Comparison of ENCODE assay signal across 16 mouse cellular contexts in the genomic region with DNA sequence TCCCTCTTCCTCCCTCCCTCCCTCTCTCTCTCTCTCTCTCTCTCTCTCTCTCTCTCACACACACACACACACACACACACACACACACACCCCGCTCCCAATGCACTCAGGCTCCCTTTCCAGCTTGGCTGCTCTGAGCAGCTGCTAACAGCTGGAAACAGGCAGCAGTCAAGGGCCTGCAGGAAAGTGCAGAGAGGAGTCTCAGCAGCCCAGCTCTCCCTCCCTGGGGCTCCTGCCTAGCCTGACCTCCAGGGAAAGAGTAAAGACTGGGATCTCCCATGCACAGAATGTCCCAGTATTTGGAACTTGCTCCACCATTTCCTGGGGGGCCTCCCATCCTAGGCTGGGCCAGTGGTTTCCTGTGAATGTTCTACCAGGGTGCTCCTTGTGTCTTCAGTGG. TPM values are rescaled to one million over a fixed set of nuclear protein-coding genes. Genes with fewer than 3 reads are reported as not detected.
DNase-seq lines count a peak whose midpoint lies in the region; ATAC-seq and TF ChIP-seq lines count a peak whose summit lies in the region.
"Had no signal": no experiment of that assay in that cellular context is flagged by ENCODE, and none has a peak within 500 bp of the region (broad histone marks: within the 10 kb centered on the region; RNA-seq: fewer than 3 reads in every experiment).

No protein-coding gene starts in this region.

- no peak for TF ChIP-seq CTCF in liver, postnatal 0 days (IDR thresholded peaks at IDR 0.05; ENCODE audit: low read depth)

- ATAC-seq in heart, embryonic 12.5 days (ENCODE audit: insufficient number of reproducible peaks, low FRiP score), result no peak
- ATAC-seq in liver, postnatal 0 days, result no peak
- ATAC-seq in stomach, embryonic 15.5 days (ENCODE audit: insufficient read depth, low FRiP score, low read depth), result peak; percentile 63; the same call in 1 of the 2 replicates

- no peak overlapping the region for H3K27ac ChIP-seq in heart, embryonic 12.5 days (ENCODE audit: poor library complexity, severe bottlenecking)
- no peak overlapping the region for H3K27ac ChIP-seq in liver, postnatal 0 days (ENCODE audit: low read depth)
- H3K27ac ChIP-seq in stomach, embryonic 15.5 days, result peak overlapping the region; percentile 35
- H3K27ac ChIP-seq: heart, embryonic 15.5 days; hindbrain, embryonic 14.5 days; midbrain, embryonic 12.5 days had no signal

- no peak for TF ChIP-seq EP300 in liver, postnatal 0 days (IDR thresholded peaks at IDR 0.05; ENCODE audit: low read depth)

- H3K36me3 ChIP-seq in heart, embryonic 12.5 days, result no peaks in the 10 kb centered on the region; the same call in none of the 2 replicates
- H3K36me3 ChIP-seq in liver, postnatal 0 days (replicated peaks; ENCODE audit: insufficient read depth, low read length), result no peaks in the 10 kb centered on the region
- no peaks in the 10 kb centered on the region for H3K36me3 ChIP-seq in stomach, embryonic 15.5 days
- H3K36me3 ChIP-seq: heart, embryonic 15.5 days; midbrain, embryonic 12.5 days had no signal

- H3K9ac ChIP-seq in heart, embryonic 12.5 days, result no peak overlapping the region
- no peak overlapping the region for H3K9ac ChIP-seq in liver, postnatal 0 days (replicated peaks)
- H3K9ac ChIP-seq in stomach, embryonic 15.5 days, result no peak overlapping the region
- H3K9ac ChIP-seq: heart, embryonic 15.5 days; hindbrain, embryonic 14.5 days; midbrain, embryonic 12.5 days had no signal

- intact Hi-C loops in heart, postnatal 10 days (cut with DNase I), result loop anchor here (5.0 kb wide), 1 partner anchor 112 kb away; no protein-coding TSS in a partner anchor

- no peak overlapping the region for H3K4me2 ChIP-seq in heart, embryonic 12.5 days
- no peak overlapping the region for H3K4me2 ChIP-seq in liver, postnatal 0 days (ENCODE audit: low read depth, low read length)
- H3K4me2 ChIP-seq in stomach, embryonic 15.5 days, result no peak overlapping the region
- H3K4me2 ChIP-seq: heart, embryonic 15.5 days; hindbrain, embryonic 14.5 days; midbrain, embryonic 12.5 days had no signal

- H3K4me3 ChIP-seq in heart, embryonic 12.5 days, result no peak overlapping the region
- no peak overlapping the region for H3K4me3 ChIP-seq in liver, postnatal 0 days (ENCODE audit: low read depth, low read length)
- no peak overlapping the region for H3K4me3 ChIP-seq in stomach, embryonic 15.5 days (replicated peaks)
- H3K4me3 ChIP-seq: heart, embryonic 15.5 days; midbrain, embryonic 12.5 days had no signal

- DNase-seq in heart, adult 8-10 months (ENCODE audit: low spot score), result peak; percentile 49
- peak; percentile 11 for DNase-seq in liver, postnatal 0 days
- no peak for DNase-seq in liver
- DNase-seq in heart, postnatal 10 days, result peak; percentile 48 to 56
- DNase-seq in thymus, postnatal 36 days, result no peak
- DNase-seq in thymus, postnatal 10 days (ENCODE audit: low spot score in 2 of 2), result no peak
- DNase-seq: adrenal gland, adult 8-10 months; cerebellum, adult 11 months; cerebellum, postnatal 14 days; gastrocnemius, postnatal 14 days; thymus, adult 2 months had no signal

- no peaks in the 10 kb centered on the region for H3K9me3 ChIP-seq in heart, embryonic 12.5 days (replicated peaks)
- no peaks in the 10 kb centered on the region for H3K9me3 ChIP-seq in liver, postnatal 0 days (ENCODE audit: low read length)
- no peaks in the 10 kb centered on the region for H3K9me3 ChIP-seq in stomach, embryonic 15.5 days
- H3K9me3 ChIP-seq: heart, embryonic 15.5 days; midbrain, embryonic 12.5 days had no signal

- WGBS in heart, embryonic 12.5 days, result 44% methylated on average over 1 of the region's 1 CpGs
- WGBS in liver, postnatal 0 days (ENCODE audit: insufficient replicate concordance), result 64% methylated on average over 1 of the region's 1 CpGs
- WGBS in stomach, embryonic 15.5 days, result 64% methylated on average over 1 of the region's 1 CpGs

- H3K27me3 ChIP-seq in heart, embryonic 12.5 days (replicated peaks), result no peaks in the 10 kb centered on the region
- no peaks in the 10 kb centered on the region for H3K27me3 ChIP-seq in liver, postnatal 0 days (ENCODE audit: insufficient read depth, low read length)
- H3K27me3 ChIP-seq in stomach, embryonic 15.5 days (replicated peaks), result no peaks in the 10 kb centered on the region
- H3K27me3 ChIP-seq: heart, embryonic 15.5 days; midbrain, embryonic 12.5 days had no signal

- H3K4me1 ChIP-seq in heart, embryonic 12.5 days (replicated peaks), result no peaks in the 10 kb centered on the region
- H3K4me1 ChIP-seq in liver, postnatal 0 days (ENCODE audit: insufficient read depth), result no peaks in the 10 kb centered on the region
- H3K4me1 ChIP-seq in stomach, embryonic 15.5 days, result no peaks in the 10 kb centered on the region
- H3K4me1 ChIP-seq: heart, embryonic 15.5 days; midbrain, embryonic 12.5 days had no signal

RNA-seq across cellular contexts. Expression of a gene that starts 59.8 kb away (rescaled TPM):
- total RNA-seq in heart, adult 8-10 months (2022), result 10 to 100 TPM; 48.0 to 56.4 (median 51.7) TPM
- polyA plus RNA-seq in heart, embryonic 12.5 days (2016; fragmentation: Nextera tagmentation; extraction: Ambion mirVana), result 104 and 105 TPM in 2 replicates
- polyA plus RNA-seq in liver, postnatal 0 days (2015; fragmentation: Nextera tagmentation; extraction: Ambion mirVana), result 36.0 and 39.3 TPM in 2 replicates
- 10 to 100 TPM; 74.0 to 76.7 TPM for total RNA-seq in heart, postnatal 10 days (2021)
- polyA plus RNA-seq in stomach, embryonic 15.5 days (2015; fragmentation: Nextera tagmentation; extraction: Ambion mirVana), result 140 and 144 TPM in 2 replicates

Comparison
In these comparisons a context has a peak if more than half of its experiments do, and no peak if none do; other contexts are left out.
1. DNase-seq: peak in heart, adult 8-10 months (single experiment), liver, postnatal 0 days (single experiment) and heart, postnatal 10 days (2 of 2); none in liver (single experiment), thymus, postnatal 36 days (0 of 2) and thymus, postnatal 10 days (0 of 2).